Mouse (Mus musculus): ENCODE measurements around the gene Abhd16a.

Abhd16a gene

DNA sequence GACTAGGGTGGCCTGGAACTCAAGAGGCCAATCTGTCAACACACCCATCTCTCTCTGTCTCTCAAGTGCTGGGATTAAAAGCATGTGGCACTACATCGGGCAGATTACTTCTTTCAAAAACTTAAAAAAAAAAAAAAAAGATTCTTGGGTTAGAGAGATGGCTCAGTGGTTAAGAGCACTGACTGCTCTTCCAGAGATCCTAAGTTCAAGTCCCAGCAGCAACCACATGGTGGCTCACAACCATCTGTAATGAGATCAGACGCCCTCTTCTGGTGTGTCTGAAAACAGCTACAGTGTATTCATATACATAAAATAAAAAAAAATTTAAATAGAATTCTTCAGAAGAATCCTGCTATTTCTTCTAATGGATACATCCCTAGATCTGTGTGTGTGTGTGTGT is 912 bp upstream of the Abhd16a start:
- no peak for DNase-seq

DNA sequence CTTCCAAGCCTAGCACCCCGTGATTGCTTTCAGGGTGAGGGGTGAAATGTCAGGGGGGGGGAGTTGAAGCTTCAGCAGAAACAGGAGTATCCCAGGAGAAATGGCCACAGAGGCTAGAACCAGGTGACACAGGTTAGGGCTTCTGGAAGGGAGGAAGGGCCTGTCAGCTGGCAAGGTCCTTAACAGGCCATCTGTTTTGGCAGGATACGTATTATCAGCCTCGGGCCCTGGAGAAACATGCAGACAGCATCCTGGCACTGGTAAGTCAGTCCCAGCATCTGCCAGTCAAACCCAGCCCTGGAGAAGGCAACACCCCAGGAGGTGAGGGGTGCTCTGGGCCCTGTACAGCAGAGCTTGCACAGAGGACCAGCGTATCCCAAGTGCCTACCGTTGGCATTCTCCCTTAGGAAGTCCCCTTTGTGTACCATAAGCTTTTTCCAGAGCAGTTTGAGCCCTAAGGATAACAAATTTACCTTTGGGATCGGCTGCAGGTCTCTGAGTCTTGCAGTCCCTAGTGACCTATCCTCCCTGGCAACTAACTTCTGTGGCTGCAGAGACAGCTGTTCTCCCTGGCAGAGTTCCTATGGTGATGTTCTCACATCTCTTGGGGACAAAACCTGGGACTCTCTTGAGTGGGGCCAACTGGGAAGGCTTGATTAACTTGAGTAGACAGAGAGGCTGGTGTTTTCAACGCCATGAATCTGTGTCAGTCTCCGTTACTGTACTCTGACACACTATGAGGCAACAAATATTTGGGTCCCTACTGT is 1.3 kb downstream of the Abhd16a start:
- no peak for DNase-seq

DNA sequence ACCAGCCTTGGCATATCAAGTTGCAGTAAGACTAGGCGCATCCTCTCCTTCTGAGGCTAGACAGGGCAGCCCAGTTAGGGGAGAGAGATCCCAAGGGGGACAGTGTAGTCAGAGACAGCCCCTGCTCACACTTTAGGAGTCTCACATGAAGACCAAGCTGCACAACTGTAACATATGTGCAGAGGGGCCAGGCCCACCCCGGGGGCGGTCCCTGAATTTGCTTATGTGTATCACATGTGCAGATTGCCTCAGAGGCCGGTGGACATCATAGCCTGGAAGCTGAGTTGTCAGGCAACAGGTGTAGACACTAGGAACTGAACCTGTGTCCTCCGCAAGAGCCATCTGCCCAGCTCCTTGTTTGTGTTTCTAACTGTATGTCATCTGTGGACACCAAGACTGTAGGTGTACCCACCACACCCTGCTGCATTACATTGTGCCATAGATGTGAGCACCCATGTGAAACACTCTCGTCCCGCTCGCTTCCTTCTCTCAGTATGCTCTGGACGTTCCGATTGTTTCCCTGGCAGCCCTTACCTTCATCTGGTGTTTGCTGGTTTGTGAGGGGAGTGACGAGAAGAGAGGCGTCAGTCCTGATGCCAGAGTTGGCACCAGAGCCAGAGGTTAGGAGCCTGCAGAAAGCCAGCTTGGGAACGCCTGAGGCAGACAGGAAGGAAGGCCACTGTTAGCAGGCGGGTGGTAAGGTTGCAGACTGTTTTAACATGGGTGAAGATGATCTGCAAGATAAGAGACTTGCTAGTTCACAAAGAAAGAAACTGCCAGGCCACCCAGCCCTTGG is 3.5 kb downstream of the Abhd16a start:
- DNase-seq = no peak

DNA sequence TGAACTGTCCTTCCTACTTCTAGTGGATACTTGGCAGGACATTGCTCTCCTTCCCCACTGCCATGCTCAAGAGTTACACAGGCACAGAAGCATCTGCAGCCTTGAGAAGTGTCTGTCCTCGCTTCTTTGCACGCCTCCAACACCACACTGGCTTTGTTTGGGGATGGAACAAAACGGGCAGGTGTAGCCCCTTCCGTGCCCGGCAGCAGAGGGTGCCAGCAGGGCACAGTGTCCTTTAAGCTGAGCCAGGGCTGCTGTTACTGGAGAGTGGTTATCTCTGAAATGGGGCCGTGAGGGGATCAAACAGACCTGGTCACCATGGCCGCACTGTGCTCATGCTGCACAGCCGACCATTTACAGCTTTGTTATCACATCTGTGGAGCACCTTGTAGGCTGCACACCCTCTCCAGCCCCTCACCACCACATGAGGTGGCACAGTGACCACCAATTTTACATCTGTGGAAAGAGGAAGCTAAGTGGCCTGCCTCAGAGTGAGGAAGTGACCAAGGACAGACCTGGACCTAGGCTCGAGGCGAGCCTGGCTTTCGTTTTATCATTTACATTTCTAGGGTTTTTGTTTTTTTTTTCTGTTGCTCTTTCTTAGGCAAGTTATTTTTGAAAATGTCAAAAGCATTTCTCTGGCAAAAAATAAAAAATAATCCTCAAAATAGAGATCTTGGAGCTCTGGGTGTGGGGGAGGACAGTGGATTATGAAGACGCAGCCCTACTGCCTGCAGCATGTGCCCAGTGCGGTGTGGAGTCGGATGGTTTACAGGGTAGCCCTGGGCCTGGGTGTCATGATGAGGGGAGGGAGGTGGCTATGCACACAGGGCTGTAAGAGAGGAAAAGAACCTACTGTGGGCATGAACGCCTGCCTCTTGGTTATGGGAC is 5.7 kb downstream of the Abhd16a start:
- no peak for DNase-seq

DNA sequence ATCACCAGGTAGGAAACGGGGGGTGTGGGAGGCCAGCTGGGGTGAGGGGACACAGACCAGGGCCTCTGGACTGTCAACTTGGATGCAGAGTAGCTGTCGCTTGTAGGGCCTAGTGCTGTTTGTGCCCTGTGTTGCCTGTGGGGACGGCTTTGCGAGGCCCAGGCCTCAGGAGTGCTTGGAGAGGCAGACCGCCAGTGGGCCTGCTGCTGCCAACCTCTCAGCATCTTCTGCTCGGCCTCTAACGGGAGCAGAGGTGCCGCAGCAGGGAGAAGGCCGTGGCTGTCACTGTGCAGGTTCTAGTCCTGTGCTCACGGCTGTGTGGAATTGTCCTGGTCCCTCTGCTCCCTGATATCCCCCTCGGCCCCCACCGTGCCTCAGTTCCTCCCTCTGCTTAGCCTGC is 7.5 kb downstream of the Abhd16a start:
- DNase-seq = no peak

DNA sequence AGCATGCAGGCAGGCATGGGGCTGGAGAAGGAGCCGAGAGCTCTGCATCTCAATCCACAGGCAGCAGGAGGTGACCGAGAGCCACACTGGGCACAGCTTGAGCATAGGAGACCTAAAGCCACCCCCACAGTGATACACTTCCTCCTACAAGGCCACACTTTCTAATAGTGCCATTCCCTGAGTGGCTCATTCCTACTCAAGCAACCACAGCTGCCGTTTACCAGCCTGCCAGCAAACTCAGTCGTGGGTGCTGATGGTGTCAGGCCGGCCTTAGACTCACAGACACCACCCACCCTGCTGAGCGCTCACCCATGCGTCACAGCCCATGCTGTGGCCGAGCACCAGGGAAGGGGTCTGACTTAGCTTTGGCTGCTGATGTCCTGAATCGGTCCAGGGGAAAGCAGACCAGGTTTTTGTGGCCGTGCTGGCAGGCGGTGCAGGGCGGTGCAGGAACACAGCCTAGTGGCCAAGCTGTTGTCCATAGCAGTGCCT is 8.1 kb downstream of the Abhd16a start:
- peak; percentile 60 for DNase-seq

DNA sequence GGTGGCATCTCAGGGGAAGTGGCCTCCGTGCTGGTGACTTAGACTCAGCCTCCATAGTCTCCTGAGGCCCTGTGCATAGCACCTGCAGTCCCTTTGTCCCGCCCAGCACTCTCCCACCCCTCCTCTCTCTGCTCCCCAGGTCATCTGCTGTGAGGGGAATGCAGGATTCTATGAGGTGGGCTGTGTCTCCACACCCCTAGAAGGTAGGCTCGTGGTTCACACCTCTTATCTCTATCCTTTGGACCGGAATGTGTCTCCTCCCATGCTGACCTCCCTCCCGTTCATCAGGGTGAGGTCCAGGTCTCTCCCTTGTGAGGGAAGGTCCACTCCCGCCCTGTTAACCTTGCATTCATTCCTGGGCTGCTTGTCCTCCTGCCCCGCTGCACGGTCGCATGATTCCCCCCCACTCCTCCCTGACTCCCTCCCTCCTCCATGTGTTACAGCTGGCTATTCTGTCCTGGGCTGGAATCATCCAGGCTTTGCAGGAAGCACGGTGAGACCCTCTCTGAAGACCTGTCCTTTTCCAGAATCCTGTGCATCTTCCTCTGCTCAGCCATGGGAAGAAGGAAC is 11.2 kb downstream of the Abhd16a start:
- DNase-seq = peak; percentile 61

DNA sequence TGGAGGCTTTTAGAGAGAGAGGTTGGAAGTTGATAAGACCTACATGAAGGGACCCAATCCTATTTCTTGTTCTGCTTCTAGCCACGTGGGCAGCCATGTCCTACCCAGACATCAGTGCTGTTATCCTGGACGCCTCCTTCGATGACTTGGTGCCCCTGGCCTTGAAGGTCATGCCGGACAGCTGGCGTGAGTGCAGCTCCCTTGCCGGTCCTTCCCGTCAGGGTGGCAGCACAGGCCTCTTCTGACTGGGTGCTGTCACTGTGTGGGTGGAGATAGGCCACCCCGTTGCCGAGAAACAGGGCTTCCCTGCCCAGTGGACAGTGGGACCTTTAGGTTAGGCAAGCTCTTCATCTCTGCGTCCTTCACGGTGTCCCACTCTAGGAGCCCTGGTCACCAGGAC is 12.1 kb downstream of the Abhd16a start:
- no peak for DNase-seq

DNA sequence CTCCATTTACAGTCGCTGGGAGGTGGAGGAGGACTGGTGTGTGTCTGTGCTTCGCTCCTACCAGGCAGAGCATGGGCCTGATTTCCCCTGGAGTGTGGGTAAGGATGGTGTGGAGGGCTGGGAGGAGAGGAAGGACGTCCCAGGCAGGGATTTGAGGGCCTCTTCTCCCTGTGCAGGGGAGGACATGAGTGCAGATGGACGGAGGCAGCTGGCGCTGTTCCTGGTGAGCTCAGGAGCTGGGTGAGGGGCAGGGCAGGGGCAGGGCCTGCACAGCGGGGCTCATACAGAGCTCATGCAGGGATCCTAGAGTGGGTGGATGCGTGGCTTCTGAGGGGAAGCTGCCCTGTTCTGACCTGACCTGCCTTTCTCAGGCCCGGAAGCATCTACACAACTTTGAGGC is 13.2 kb downstream of the Abhd16a start:
- no peak for DNase-seq

DNA sequence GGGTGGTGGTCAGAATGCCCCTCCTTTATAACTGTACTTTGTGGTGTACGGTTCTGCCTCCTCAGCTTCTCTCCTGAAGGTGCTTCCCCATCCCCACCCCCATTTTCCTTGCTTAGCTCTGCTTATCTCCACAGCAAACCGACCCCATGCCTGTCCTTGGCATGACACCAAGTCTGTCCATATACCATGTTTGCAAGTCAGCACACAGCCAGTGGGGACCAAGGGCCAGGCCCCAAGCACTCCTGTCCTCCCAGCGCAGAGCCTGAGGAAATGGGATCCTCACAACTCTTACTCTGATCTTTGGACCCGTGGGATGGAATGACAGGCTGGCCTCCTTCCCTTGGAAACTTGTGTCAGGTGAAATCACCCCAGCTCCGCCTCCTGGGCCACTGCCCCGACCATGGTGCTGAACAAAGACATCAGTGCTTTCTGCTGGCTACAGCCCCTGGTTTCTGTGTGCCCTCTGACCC is 14.2 kb downstream of the Abhd16a start:
- DNase-seq = peak; percentile 69

DNA sequence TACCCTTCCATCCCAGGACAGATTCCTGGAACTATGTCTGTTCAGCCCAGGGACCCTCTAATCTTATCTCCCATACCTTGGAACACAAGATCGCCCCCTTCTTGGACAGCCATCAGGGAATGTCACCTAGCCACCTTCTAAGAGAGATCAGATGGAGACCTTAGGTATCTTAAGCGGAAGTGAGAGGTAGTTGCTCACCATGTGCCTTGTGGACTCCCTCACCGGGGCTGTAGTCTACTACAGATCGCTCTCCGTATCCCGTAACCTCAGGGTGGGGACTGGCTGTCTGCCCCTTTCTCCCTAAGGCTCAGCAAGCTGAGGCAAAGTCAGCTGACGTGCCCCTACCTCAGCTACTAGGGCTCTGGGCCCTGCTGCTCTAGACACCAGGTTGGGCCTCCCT is 15.0 kb downstream of the Abhd16a start:
- no peak for DNase-seq

DNA sequence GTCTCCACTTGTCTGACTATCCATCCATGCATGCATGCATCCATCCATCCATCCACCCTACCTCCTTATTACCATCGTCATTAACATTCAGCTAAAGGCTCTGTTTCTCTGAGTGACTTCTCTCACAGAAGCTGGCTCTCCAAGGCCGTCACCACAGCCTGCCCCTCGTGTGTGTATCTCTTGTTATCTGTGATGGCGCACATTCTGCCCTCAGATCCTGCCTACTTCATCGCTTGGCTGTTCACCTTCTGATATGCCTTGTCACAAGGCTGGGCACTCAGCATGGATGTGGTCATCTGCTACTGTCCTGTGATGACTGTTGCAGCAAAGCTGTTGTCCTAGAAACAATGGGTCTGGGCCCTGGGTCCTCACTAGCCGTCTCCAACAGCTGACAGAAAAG is 15.7 kb downstream of the Abhd16a start:
- no peak for DNase-seq

DNA sequence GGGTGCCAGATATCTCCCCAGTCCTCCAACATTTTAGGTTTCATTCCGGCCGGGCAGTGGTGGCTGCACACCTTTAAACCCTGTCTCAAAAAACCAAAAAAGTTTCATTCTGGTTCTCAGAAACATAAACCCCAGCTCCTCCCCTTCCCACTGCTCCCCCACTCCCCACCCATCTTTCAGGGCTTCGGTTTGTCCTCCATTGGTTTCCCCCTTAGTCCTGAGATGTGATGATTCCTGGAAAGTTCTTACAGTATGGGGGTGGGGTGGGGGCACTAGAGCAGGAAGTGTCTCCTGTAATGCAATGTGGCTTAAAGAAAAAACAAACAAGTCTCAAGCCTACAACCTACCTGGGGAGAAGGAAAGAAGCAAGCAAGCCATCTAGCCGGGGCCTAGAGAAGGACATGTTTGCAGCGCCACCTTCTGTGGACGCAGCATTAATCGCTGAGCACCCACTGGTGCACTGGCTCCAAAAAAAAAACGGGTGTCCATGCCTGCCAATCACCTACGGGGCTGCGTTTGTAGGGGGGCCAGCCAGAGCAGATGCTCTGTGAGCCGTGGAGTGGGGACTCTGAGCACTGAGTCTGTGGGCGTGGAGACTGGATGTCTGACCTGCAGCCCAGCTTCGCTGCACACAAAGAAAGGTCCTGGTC is 16.8 kb downstream of the Abhd16a start:
- DNase-seq = peak; percentile 73

DNA sequence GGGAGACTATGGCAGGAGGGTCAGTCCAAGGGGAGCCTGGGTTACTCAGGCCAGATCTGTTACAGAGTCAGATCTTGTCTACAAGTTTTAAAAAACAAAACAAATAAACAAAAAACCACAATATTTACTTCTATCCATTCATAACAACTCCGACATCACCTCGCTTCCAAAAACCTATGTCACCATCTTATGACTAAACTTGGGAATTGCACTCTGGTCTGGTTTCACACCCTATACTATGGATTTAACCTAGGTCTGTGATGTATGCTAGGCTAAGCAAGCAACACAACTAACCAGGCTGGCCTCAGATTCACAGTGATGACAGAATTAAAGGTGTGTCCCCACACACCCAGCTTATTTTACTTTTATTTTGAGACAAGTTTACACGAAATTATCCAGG is 17.5 kb downstream of the Abhd16a start:
- DNase-seq = no peak

DNA sequence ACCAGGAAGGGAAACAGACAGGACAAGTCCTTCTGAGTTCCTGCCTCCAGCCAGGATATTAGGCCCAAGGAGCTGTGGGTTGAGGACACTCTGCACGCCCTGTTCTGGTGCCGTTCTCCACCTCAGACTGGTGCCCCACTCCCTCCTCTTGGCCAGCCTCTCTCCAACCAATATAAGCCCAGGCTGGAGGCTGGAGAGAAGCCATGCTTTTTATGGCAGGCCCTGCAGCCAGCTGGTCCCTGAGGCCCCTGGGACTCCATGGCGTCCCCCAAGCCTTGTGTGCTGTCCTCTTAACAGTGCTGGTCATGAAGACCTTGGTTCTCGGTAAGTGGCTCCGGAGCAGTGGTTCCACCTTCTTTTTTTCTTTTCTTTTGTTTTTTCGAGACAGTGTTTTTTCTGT is 19.0 kb downstream of the Abhd16a start, which contains the start of gene Ly6g5c:
Ly6g5c (plus strand) TSS at position 183 of the 400 bp plus-strand sequence.
- no peak for DNase-seq

DNA sequence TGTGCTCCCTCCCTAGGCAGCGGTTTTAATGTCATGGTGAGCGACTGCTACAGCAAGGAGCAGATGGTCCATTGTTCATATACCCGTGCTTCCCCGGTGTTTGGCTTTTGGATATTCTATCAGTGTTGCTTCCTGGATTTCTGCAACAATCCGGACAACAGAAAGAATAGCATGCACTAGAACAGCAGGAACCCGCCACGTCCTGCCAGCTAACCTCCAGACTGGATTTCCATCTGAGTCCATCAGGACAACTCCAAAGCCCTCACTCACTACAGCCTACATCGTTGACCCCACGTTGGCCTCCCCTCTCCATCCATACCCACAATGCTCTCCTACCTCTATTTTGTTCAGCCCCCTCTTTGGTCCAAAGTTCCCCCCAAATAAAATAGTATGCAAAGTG is 22.7 kb downstream of the Abhd16a start:
- no peak for DNase-seq

DNA sequence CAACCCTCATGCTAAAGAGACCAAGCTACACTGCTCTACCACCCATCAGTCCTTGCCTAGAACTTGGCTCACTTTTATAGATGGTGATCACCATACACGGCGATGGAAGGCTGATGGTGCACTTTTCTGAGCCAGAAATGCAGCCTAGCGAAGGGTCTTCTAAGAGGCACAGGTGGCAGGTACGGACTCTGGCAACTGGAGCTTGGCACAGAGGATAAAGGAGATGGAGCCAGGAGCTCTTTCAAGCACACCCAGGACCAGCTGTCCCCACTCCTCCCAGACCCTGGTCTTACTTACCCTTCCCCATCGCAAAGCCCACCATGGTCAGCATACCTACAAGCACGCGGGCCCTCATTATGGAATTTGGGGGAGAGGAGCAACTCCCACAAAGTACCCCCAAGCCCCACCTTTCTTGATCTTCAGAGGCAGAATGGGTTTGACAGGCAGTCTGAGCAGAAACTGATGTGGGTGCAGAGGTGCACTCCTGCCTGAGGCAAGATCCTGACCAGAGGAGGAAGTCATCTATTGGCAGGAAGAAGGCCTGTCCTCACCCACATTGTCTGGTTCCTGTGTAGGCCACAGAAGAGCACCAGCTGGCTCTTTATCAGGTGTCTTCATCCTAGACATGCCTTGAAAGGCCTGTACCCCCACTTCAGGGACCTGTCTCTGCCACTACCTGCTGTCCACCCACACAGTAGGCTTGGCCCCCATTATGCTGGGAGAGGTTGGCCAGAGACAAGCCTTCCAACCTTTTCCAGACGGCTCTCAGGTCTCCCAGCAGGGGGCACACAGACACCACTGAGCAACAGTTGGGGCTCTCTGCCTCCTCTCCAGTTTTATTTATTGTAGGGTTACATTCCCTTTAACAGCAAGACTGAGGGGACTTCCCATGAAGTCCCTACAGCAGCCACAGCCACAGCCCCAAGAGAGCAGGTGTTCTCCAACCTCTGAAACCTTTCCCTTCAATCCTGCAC is 26.3 kb downstream of the Abhd16a start, which contains the start of gene Ly6g5b:
Ly6g5b (minus strand) TSS at position 383 of the 974 bp plus-strand sequence.
- peak; percentile 49 for DNase-seq

DNA sequence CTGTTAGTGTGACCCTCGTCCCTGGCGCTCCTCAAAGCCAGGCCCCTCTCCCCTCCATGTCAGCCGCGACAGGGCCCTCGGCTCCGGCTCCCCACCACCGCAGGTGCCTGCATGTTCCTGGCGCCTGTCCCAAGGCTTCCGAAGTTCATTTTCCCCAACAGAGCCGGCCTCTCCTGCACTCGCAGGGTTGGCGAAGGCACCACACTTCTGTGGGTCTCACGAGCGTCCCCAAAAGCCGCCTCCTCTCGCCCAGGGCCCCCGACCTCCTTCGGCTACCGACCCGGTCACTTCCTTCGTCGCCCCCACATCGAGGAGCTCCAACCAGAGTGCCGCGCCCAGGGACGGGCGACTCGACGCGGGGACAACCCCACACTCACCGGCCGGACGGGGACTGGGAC is 31.7 kb downstream of the Abhd16a start:
- peak; percentile 68 for DNase-seq

DNA sequence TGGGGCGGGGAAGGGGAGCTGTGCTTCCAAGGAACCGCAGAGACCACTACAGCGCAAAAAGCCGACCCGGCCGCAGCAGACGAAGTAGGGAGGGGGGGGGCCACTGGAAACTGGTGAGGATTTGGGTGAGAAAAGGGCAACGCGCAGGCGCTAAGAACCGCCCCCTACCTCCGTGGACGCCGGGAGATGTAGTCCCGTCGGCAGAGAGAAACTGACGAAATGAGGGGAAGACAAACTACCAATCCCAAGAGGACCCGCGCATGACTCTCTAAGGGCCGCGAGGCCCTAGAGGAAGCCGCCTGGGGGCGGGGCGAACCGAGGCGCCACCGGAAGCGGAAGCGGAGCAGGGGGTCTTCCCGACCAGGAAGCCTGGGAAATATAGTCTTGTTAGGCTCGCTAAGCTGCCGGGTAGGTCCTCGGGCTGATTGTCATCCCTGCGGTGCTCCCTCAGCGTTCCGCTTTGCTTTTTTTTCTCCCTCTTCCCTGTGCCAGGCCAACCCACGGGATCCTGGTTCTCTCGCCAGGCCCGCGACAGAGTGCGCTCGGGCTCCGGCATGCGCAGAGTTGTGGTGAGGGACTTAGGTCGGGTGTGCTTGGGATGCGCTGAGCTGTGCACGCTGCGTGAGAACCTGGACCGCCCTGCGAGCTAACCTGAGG is 32.2 kb downstream of the Abhd16a start, which contains the start of gene Gpank1:
Gpank1 (plus strand) TSS at position 313 of the 657 bp plus-strand sequence.
- DNase-seq = peak; percentile 99

DNA sequence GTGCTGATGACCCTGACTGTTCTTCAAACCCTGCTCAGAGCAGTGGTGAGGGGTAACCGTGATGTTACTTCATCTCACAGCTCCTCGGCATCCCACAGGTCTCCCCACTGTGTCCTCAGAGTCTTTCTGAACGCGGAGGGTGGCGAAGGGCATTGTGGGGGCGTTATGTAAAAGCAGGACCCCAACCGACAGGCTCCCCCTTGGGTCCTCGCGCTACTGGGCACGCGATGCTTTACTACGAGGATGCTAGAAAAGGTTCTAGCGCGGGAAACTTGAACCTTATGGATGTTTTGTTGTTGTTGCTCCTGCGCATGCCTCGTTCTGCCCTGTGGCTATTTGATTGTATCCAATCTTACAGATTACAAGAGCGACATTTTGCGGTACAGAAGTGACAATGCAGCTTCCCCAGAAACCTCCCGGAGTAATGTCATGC is 32.8 kb downstream of the Abhd16a start, which contains the start of gene Csnk2b:
Csnk2b (minus strand) TSS at position 183 of the 433 bp plus-strand sequence.
- peak; percentile 69 for DNase-seq

Data from kidney, postnatal 10 days (tissue).